Mouse (Mus musculus) limb, embryonic 10.5 days (tissue): ENCODE data around the gene Ap1g2. TPM values are rescaled to one million over a fixed set of nuclear protein-coding genes. Genes with fewer than 3 reads are reported as not detected.

Source experiments
- DNase-seq: peaks from one replicate; pipeline ENCODE4 v3.0.0-alpha.2; 2017; ENCODE audit warnings: low spot score
- H3K27ac ChIP-seq: fragments of 300-500 bp; sonication (generic); 2 replicates; pipeline ENCODE4 v1.5.1; 2016; ENCODE audit warnings: mild to moderate bottlenecking
- H3K27me3 ChIP-seq: fragments of 300-500 bp; sonication (generic); 2 replicates; pipeline ENCODE4 v1.6.1; 2016; ENCODE audit warnings: low read depth, mild to moderate bottlenecking; ENCODE audit not compliant: poor library complexity, severe bottlenecking
- H3K36me3 ChIP-seq: fragments of 300-500 bp; sonication (generic); 2 replicates; pipeline ENCODE4 v1.6.1; 2016; ENCODE audit warnings: mild to moderate bottlenecking, moderate library complexity
- H3K4me1 ChIP-seq: fragments of 300-500 bp; sonication (generic); 2 replicates; pipeline ENCODE4 v1.6.1; 2016
- H3K4me3 ChIP-seq: fragments of 300-500 bp; sonication (generic); 2 replicates; pipeline ENCODE4 v1.5.1; 2016; ENCODE audit warnings: mild to moderate bottlenecking, moderate library complexity
- H3K9me3 ChIP-seq: fragments of 300-500 bp; sonication (generic); replicated peaks from 2 replicates; pipeline ENCODE4 v1.6.1; 2016; ENCODE audit warnings: mild to moderate bottlenecking
- WGBS: fragments of 180-500 bp; shearing (Covaris S2); methylation state at CpG from one replicate; pipeline ENCODE4 v1.1.7; 2016; 5-methylcytosine and 5-hydroxymethylcytosine counted together
- polyA plus RNA-seq: library from polyadenylated mRNA; unstranded; fragments of >200 nt; fragmentation: Nextera tagmentation; extraction: Ambion mirVana; gene quantifications from 2 replicates; pipeline ENCODE4 v1.2.1, GENCODE M21; 2016

Ap1g2 gene
- polyA plus RNA-seq, 1 experiment from 2014 or later, result 12.5 TPM

- peaks cover 16% of the 10 kb centered on the region for H3K27me3 ChIP-seq
- WGBS, result 15% methylated on average over 5 of the region's 5 CpGs
- peak; percentile 80 for DNase-seq
- H3K4me1 ChIP-seq, result peaks cover 9% of the 10 kb centered on the region
- no peaks in the 10 kb centered on the region for H3K9me3 ChIP-seq
- no peak overlapping the region for H3K4me3 ChIP-seq
- no peak overlapping the region for H3K27ac ChIP-seq
- H3K36me3 ChIP-seq, result no peaks in the 10 kb centered on the region
Observed at GRCm38 (mm10) chr14:55121947-55122346, 15.6 kb upstream of the Ap1g2 start.

- Histone ChIP-seq H3K27ac (no peak overlapping the region), H3K4me3 (no peak overlapping the region), H3K9me3 (no peaks in the 10 kb centered on the region), H3K36me3 (no peaks in the 10 kb centered on the region), H3K27me3 (peaks cover 40% of the 10 kb centered on the region), H3K4me1 (peaks cover 33% of the 10 kb centered on the region)
- WGBS, result 73% methylated on average over 4 of the region's 4 CpGs
- DNase-seq, result no peak
Observed at GRCm38 (mm10) chr14:55119421-55120134, 13.2 kb upstream of the Ap1g2 start.

- DNase-seq, result no peak
- Histone ChIP-seq H3K4me1 (peaks cover 40% of the 10 kb centered on the region), H3K27me3 (peaks cover 47% of the 10 kb centered on the region), H3K27ac (no peak overlapping the region), H3K9me3 (no peaks in the 10 kb centered on the region), H3K36me3 (no peaks in the 10 kb centered on the region), H3K4me3 (no peak overlapping the region)
- 83% methylated on average over 4 of the region's 4 CpGs for WGBS
Observed at GRCm38 (mm10) chr14:55118852-55119251, 12.5 kb upstream of the Ap1g2 start.

GRCm38 (mm10) chr14:55116425-55117200, 10.2 kb upstream of the Ap1g2 start, which contains the start of gene Jph4:
TSS of gene Jph4 (minus strand) at chr14:55116935.
- no peaks in the 10 kb centered on the region for H3K36me3 ChIP-seq
- H3K9me3 ChIP-seq, result no peaks in the 10 kb centered on the region
- H3K27ac ChIP-seq, result no peak within 1 kb of the TSS
- H3K4me1 ChIP-seq, result peaks cover 34% of the 10 kb centered on the region
- peak within 1 kb of the TSS; percentile 61 for H3K4me3 ChIP-seq
- no peak for DNase-seq
- H3K27me3 ChIP-seq, result peaks cover 70% of the 10 kb centered on the region
- WGBS, result 3% methylated on average over 21 of the region's 21 CpGs

GRCm38 (mm10) chr14:55115846-55116245, 9.5 kb upstream of the Ap1g2 start:
- peak overlapping the region; percentile 61 for H3K4me3 ChIP-seq
- DNase-seq, result no peak
- WGBS, result 1% methylated on average over 8 of the region's 8 CpGs
- no peaks in the 10 kb centered on the region for H3K36me3 ChIP-seq
- no peaks in the 10 kb centered on the region for H3K9me3 ChIP-seq
- H3K27me3 ChIP-seq, result peaks cover 77% of the 10 kb centered on the region
- H3K27ac ChIP-seq, result no peak overlapping the region
- H3K4me1 ChIP-seq, result peaks cover 34% of the 10 kb centered on the region

- peak overlapping the region; percentile 70 for H3K27ac ChIP-seq
- WGBS, result under 1% methylated on average over 71 of the region's 78 CpGs
Observed at GRCm38 (mm10) chr14:55114759-55115701, 8.6 kb upstream of the Ap1g2 start.

GRCm38 (mm10) chr14:55113975-55114645, 7.7 kb upstream of the Ap1g2 start:
- H3K4me1 ChIP-seq, result peaks cover 43% of the 10 kb centered on the region
- peak overlapping the region; percentile 61 for H3K4me3 ChIP-seq
- no peaks in the 10 kb centered on the region for H3K36me3 ChIP-seq
- DNase-seq, result no peak
- 11% methylated on average over 26 of the region's 26 CpGs for WGBS
- no peak overlapping the region for H3K27ac ChIP-seq
- peaks cover 95% of the 10 kb centered on the region for H3K27me3 ChIP-seq
- no peaks in the 10 kb centered on the region for H3K9me3 ChIP-seq

More at GRCm38 (mm10) chr14:55114759-55115701, 8.6 kb upstream of the Ap1g2 start:
- H3K9me3 ChIP-seq, result no peaks in the 10 kb centered on the region
- peaks cover 34% of the 10 kb centered on the region for H3K4me1 ChIP-seq
- DNase-seq, result peak; percentile 61
- H3K27me3 ChIP-seq, result peaks cover 85% of the 10 kb centered on the region
- H3K36me3 ChIP-seq, result no peaks in the 10 kb centered on the region
- H3K4me3 ChIP-seq, result peak overlapping the region; percentile 61

GRCm38 (mm10) chr14:55113351-55113974, 7.1 kb upstream of the Ap1g2 start:
- WGBS, result 70% methylated on average over 51 of the region's 51 CpGs
- H3K27me3 ChIP-seq, result peaks cover 100% of the 10 kb centered on the region
- H3K9me3 ChIP-seq, result no peaks in the 10 kb centered on the region
- H3K36me3 ChIP-seq, result no peaks in the 10 kb centered on the region
- H3K4me3 ChIP-seq, result no peak overlapping the region; the same call in 1 of the 2 replicates
- no peak for DNase-seq
- peaks cover 50% of the 10 kb centered on the region for H3K4me1 ChIP-seq
- H3K27ac ChIP-seq, result no peak overlapping the region

- Histone ChIP-seq H3K36me3 (no peaks in the 10 kb centered on the region), H3K27me3 (peaks cover 98% of the 10 kb centered on the region)
- no peak for DNase-seq
Observed at GRCm38 (mm10) chr14:55111720-55112119, 5.3 kb upstream of the Ap1g2 start.

GRCm38 (mm10) chr14:55110076-55110475, 3.7 kb upstream of the Ap1g2 start:
- H3K27me3 ChIP-seq, result peaks cover 81% of the 10 kb centered on the region
- H3K36me3 ChIP-seq, result no peaks in the 10 kb centered on the region
- DNase-seq, result no peak
- peaks cover 56% of the 10 kb centered on the region for H3K4me1 ChIP-seq
- H3K4me3 ChIP-seq, result no peak overlapping the region
- no peak overlapping the region for H3K27ac ChIP-seq
- no peaks in the 10 kb centered on the region for H3K9me3 ChIP-seq
- 40% methylated on average over 9 of the region's 9 CpGs for whole genome bisulfite sequencing

More at GRCm38 (mm10) chr14:55111720-55112119, 5.3 kb upstream of the Ap1g2 start:
- Histone ChIP-seq H3K27ac (no peak overlapping the region), H3K4me1 (peaks cover 58% of the 10 kb centered on the region), H3K9me3 (no peaks in the 10 kb centered on the region), H3K4me3 (no peak overlapping the region)
- 87% methylated on average over 2 of the region's 2 CpGs for WGBS

- Histone ChIP-seq H3K27me3 (peaks cover 73% of the 10 kb centered on the region), H3K9me3 (no peaks in the 10 kb centered on the region), H3K4me1 (peaks cover 55% of the 10 kb centered on the region), H3K27ac (no peak overlapping the region), H3K36me3 (no peaks in the 10 kb centered on the region), H3K4me3 (0 out of 2 replicates have a peak overlapping the region, but pooled peaks have one; percentile 4)
- WGBS, result 18% methylated on average over 21 of the region's 21 CpGs
- no peak for DNase-seq
Observed at GRCm38 (mm10) chr14:55109048-55109873, 2.9 kb upstream of the Ap1g2 start.
